Mouse (Mus musculus): ENCODE measurements around the gene Gm1043. TPM values are rescaled to one million over a fixed set of nuclear protein-coding genes. Genes with fewer than 3 reads are reported as not detected.

Gm1043 gene
- polyA plus RNA-seq, 1 experiment from 2014 or later, result not detected

DNA sequence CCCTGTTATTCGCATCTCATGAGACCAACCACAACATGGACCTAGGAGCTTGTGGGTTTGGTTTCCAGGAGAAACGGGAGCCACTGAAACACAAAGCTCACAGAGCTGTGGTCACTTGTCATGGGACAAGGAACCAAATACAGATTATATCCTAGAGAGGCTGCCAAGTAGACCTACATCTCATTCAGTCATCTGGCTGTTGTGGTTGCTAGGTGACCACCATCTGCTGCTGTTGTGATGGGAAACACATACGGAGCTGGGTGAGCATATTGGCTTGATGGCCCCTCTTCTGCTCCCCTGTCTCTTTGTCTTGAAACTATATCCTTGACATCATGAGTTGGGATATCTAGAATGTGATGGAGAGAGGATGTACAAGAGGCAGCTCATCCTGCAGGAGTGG is 112.3 kb downstream of the Gm1043 start:
- ATAC-seq (replicated peaks; ENCODE audit: insufficient number of reproducible peaks, low FRiP score, low TSS enrichment, low read depth) (no peak), DNase-seq (ENCODE audit: low spot score) (no peak)
- Histone ChIP-seq H3K9ac (replicated peaks; ENCODE audit: low read length) (no peak overlapping the region), H3K27me3 (ENCODE audit: control insufficient read depth, insufficient read depth, low read length) (no peaks in the 10 kb centered on the region), H3K4me3 (ENCODE audit: low read depth, low read length) (no peak overlapping the region), H3K36me3 (replicated peaks; ENCODE audit: control insufficient read depth, insufficient read depth, low read depth, low read length) (no peaks in the 10 kb centered on the region), H3K27ac (replicated peaks; ENCODE audit: low read depth, low read length) (no peak overlapping the region), H3K4me2 (ENCODE audit: low read depth, low read length) (no peak overlapping the region), H3K9me3 (replicated peaks; ENCODE audit: control insufficient read depth, low read length) (no peaks in the 10 kb centered on the region), H3K4me1 (ENCODE audit: control insufficient read depth, insufficient read depth, low read length) (no peaks in the 10 kb centered on the region)
- 87% methylated on average over 3 of the region's 3 CpGs for WGBS

DNA sequence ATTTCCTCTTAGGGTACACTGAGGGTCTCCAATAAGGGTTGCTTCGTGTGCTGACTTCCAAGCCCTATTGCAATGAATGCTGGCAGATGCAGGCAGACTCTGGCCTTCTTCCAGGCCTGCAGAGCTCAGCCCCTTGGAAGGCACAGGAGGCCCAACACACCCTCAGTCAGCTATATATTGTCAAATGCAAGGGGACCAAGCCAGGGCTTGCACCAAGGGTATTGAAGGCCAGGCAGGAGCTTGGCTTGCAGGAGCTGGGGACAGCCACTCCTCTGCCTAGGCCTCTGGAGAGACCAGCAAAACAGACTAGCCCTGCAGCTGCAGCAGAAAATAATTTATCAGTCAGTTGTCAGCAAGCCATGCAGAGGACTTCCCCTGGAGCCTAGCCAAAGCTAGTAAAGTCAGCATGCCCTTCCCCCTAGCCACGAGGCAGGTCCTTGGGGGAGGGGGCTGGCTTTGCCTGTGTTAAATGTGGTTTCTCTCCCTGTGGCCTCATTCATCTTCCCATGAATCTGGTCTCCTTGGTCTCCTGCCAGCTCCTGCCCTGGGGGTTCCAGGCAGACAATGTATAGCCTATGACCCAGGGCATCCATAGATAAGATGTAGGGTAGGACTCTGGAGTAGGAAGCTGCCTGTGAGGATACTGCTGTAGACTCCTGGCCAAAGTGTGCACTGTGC is 113.0 kb downstream of the Gm1043 start:
- Histone ChIP-seq H3K4me1 (ENCODE audit: control insufficient read depth, insufficient read depth, low read length) (no peaks in the 10 kb centered on the region), H3K27ac (replicated peaks; ENCODE audit: low read depth, low read length) (no peak overlapping the region), H3K9me3 (replicated peaks; ENCODE audit: control insufficient read depth, low read length) (no peaks in the 10 kb centered on the region), H3K4me3 (ENCODE audit: low read depth, low read length) (no peak overlapping the region), H3K4me2 (ENCODE audit: low read depth, low read length) (no peak overlapping the region), H3K36me3 (replicated peaks; ENCODE audit: control insufficient read depth, insufficient read depth, low read depth, low read length) (no peaks in the 10 kb centered on the region), H3K27me3 (ENCODE audit: control insufficient read depth, insufficient read depth, low read length) (no peaks in the 10 kb centered on the region), H3K9ac (replicated peaks; ENCODE audit: low read length) (no peak overlapping the region)
- no peak for ATAC-seq (replicated peaks; ENCODE audit: insufficient number of reproducible peaks, low FRiP score, low TSS enrichment, low read depth)
- WGBS, result 41% methylated on average over 2 of the region's 2 CpGs
- no peak for DNase-seq (ENCODE audit: low spot score)

DNA sequence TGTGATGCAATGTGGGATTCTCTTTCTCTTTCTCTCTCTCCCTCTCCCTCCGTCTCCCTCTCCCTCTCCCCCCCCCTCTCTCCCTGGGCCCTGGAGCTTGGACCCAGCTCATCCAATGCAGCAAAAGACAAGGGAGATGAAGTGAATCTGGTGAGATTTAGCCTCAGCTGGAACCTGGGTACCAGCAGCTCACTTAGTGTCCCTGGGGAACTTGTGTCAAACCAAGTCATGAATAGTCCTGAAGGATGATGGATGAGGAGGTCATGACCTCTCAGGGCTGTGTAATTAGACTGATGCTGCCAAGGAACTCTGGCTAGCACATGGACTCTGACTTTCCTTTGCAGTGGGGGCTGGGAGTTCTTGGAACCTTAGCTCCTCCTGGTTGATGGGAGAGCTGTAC is 117.1 kb downstream of the Gm1043 start:
- H3K36me3 ChIP-seq (replicated peaks; ENCODE audit: control insufficient read depth, insufficient read depth, low read depth, low read length), result no peaks in the 10 kb centered on the region
- H3K4me2 ChIP-seq (ENCODE audit: low read depth, low read length), result no peak overlapping the region
- WGBS, result 13% methylated on average over 1 of the region's 1 CpGs
- DNase-seq (ENCODE audit: low spot score) (no peak), ATAC-seq (replicated peaks; ENCODE audit: insufficient number of reproducible peaks, low FRiP score, low TSS enrichment, low read depth) (no peak)
- no peak overlapping the region for H3K27ac ChIP-seq (replicated peaks; ENCODE audit: low read depth, low read length)
- H3K4me1 ChIP-seq (ENCODE audit: control insufficient read depth, insufficient read depth, low read length), result no peaks in the 10 kb centered on the region
- no peaks in the 10 kb centered on the region for H3K9me3 ChIP-seq (replicated peaks; ENCODE audit: control insufficient read depth, low read length)
- H3K4me3 ChIP-seq (ENCODE audit: low read depth, low read length), result no peak overlapping the region
- H3K27me3 ChIP-seq (ENCODE audit: control insufficient read depth, insufficient read depth, low read length), result no peaks in the 10 kb centered on the region
- H3K9ac ChIP-seq (replicated peaks; ENCODE audit: low read length), result no peak overlapping the region

DNA sequence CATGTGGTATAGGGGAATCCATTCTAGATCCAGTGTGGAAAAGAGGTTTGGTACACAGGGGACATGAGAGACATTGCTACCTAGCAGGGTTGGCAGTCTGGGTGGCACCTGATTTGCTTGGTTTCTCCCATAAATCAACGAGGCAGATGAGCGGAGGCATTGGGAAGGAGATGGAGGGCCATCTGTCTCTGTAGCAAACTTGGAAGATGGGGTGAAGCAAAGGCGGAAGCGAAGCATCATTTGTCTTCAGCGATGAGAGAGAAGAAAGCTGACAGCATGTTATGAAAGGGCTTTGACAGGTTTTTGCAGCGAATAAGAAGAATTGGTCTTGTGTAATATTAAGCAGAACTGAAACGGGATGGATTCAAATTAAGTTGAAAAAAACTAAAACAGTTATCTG is 119.7 kb downstream of the Gm1043 start:
- Histone ChIP-seq H3K27ac (replicated peaks; ENCODE audit: low read depth, low read length) (no peak overlapping the region), H3K36me3 (replicated peaks; ENCODE audit: control insufficient read depth, insufficient read depth, low read depth, low read length) (no peaks in the 10 kb centered on the region), H3K9me3 (replicated peaks; ENCODE audit: control insufficient read depth, low read length) (no peaks in the 10 kb centered on the region), H3K9ac (replicated peaks; ENCODE audit: low read length) (no peak overlapping the region), H3K27me3 (ENCODE audit: control insufficient read depth, insufficient read depth, low read length) (no peaks in the 10 kb centered on the region), H3K4me3 (ENCODE audit: low read depth, low read length) (no peak overlapping the region), H3K4me2 (ENCODE audit: low read depth, low read length) (no peak overlapping the region), H3K4me1 (ENCODE audit: control insufficient read depth, insufficient read depth, low read length) (no peaks in the 10 kb centered on the region)
- no peak for ATAC-seq (replicated peaks; ENCODE audit: insufficient number of reproducible peaks, low FRiP score, low TSS enrichment, low read depth)
- no peak for DNase-seq (ENCODE audit: low spot score)
- WGBS, result 85% methylated on average over 7 of the region's 7 CpGs

DNA sequence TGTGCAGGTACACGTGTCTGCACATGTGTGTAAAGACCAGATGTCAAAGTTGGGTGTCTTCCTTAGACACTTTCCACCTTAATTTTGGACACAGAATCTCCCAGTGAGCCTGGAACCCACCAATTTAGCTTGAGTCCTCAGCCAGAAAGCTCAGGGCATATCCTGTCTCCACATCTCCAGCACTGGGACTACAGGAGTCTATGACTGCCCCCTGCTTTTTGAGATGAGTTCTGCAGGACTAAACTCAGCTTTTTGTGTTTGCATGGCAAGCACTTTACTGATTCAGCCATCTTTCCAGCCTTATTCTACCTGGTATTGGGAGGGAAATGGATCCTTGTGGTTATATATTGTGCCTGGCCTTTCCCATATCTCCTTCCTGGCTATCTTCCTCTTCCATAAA is 120.2 kb downstream of the Gm1043 start:
- no peak for DNase-seq (ENCODE audit: low spot score)
- Histone ChIP-seq H3K36me3 (replicated peaks; ENCODE audit: control insufficient read depth, insufficient read depth, low read depth, low read length) (no peaks in the 10 kb centered on the region), H3K9me3 (replicated peaks; ENCODE audit: control insufficient read depth, low read length) (no peaks in the 10 kb centered on the region), H3K27ac (replicated peaks; ENCODE audit: low read depth, low read length) (no peak overlapping the region), H3K4me3 (ENCODE audit: low read depth, low read length) (no peak overlapping the region), H3K27me3 (ENCODE audit: control insufficient read depth, insufficient read depth, low read length) (no peaks in the 10 kb centered on the region), H3K4me1 (ENCODE audit: control insufficient read depth, insufficient read depth, low read length) (no peaks in the 10 kb centered on the region), H3K4me2 (ENCODE audit: low read depth, low read length) (no peak overlapping the region), H3K9ac (replicated peaks; ENCODE audit: low read length) (no peak overlapping the region)
- ATAC-seq (replicated peaks; ENCODE audit: insufficient number of reproducible peaks, low FRiP score, low TSS enrichment, low read depth), result no peak
- 68% methylated on average over 1 of the region's 1 CpGs for WGBS

DNA sequence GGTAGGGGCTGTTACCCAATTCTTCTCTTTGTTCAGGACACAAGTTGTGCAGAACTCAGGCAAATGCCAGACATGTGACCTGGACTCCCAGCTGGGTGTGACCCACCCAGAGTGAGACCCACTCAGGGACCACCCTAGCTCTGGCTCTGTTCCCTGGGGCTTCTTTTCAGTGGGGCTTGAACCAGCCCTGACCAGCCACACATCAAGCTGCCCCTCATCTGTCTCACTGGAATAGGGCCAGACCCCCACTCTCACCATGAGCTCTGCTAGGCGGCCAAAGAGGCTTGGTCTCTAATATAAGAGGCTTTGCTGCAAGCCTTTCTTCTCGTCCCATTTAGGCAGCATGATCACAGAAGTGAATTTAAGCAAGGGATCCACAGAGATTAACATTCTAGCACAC is 121.2 kb downstream of the Gm1043 start:
- H3K4me2 ChIP-seq (ENCODE audit: low read depth, low read length), result no peak overlapping the region
- WGBS, result 70% methylated on average over 2 of the region's 2 CpGs
- H3K36me3 ChIP-seq (replicated peaks; ENCODE audit: control insufficient read depth, insufficient read depth, low read depth, low read length), result no peaks in the 10 kb centered on the region
- no peak overlapping the region for H3K9ac ChIP-seq (replicated peaks; ENCODE audit: low read length)
- H3K4me3 ChIP-seq (ENCODE audit: low read depth, low read length), result no peak overlapping the region
- no peaks in the 10 kb centered on the region for H3K4me1 ChIP-seq (ENCODE audit: control insufficient read depth, insufficient read depth, low read length)
- no peak for ATAC-seq (replicated peaks; ENCODE audit: insufficient number of reproducible peaks, low FRiP score, low TSS enrichment, low read depth)
- no peaks in the 10 kb centered on the region for H3K27me3 ChIP-seq (ENCODE audit: control insufficient read depth, insufficient read depth, low read length)
- no peaks in the 10 kb centered on the region for H3K9me3 ChIP-seq (replicated peaks; ENCODE audit: control insufficient read depth, low read length)
- no peak for DNase-seq (ENCODE audit: low spot score)
- no peak overlapping the region for H3K27ac ChIP-seq (replicated peaks; ENCODE audit: low read depth, low read length)

DNA sequence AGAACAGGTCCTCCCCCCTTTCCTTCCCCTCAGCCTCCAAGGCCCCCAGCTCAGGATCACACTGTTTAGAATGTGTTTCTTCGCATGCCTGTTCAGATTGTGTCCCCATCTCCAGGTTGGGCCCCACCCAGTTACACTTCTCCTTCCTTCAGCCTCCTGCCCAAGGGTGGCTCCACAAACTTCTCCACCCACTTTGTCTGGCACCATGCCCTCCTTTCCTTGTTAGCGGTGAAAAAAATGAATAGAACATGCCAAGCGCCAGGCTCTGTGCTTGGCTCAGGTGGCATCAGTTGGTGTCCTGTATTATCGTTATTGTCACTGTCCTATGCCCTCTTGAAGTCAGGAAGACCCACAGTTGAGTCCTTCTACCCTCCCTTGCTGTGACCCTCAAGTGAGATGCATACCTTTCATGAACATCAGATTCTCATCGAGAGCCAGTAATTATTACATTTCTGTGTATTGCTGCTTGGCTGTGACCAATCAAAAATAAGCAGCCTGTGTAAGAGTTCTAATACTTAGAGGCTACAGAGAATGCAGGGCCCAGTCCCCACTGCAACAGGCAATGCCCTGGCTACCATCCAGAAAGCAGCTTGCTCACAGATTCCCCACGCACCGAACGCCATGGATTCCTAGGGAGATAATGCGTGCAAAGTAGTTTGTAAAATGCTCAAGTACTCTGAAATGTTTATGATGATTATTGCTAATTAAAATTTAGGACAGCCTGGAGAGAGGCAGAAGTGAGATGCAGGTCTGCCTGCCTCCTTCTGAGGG is 128.0 kb downstream of the Gm1043 start:
- 92% methylated on average over 9 of the region's 9 CpGs for WGBS
- ATAC-seq (replicated peaks; ENCODE audit: insufficient number of reproducible peaks, low FRiP score, low TSS enrichment, low read depth), result no peak
- no peaks in the 10 kb centered on the region for H3K36me3 ChIP-seq (replicated peaks; ENCODE audit: control insufficient read depth, insufficient read depth, low read depth, low read length)
- no peak overlapping the region for H3K4me3 ChIP-seq (ENCODE audit: low read depth, low read length)
- H3K9ac ChIP-seq (replicated peaks; ENCODE audit: low read length), result no peak overlapping the region
- H3K4me2 ChIP-seq (ENCODE audit: low read depth, low read length), result no peak overlapping the region
- no peaks in the 10 kb centered on the region for H3K4me1 ChIP-seq (ENCODE audit: control insufficient read depth, insufficient read depth, low read length)
- no peak for DNase-seq (ENCODE audit: low spot score)
- no peaks in the 10 kb centered on the region for H3K27me3 ChIP-seq (ENCODE audit: control insufficient read depth, insufficient read depth, low read length)
- no peaks in the 10 kb centered on the region for H3K9me3 ChIP-seq (replicated peaks; ENCODE audit: control insufficient read depth, low read length)
- H3K27ac ChIP-seq (replicated peaks; ENCODE audit: low read depth, low read length), result no peak overlapping the region

DNA sequence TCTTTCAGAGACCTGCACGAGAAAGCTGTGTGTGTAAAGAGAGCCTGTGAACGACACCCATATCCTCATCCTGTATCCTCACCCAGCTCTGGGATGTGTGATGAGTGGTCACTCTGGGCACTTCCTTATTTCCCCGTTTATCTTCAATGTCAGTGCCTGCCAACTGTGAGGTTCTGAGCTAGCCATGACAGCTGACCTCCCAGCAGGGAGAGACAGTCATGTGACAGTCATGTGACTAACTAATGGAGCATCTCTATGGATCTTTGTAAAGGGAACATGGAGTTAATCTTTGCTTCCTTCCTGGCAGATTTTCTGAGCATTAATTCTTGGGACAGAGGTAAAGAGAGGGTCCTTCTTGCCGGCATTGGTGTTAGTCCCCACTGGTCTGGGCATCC is 128.5 kb downstream of the Gm1043 start:
- Histone ChIP-seq H3K4me1 (ENCODE audit: control insufficient read depth, insufficient read depth, low read length) (no peaks in the 10 kb centered on the region), H3K36me3 (replicated peaks; ENCODE audit: control insufficient read depth, insufficient read depth, low read depth, low read length) (no peaks in the 10 kb centered on the region), H3K9me3 (replicated peaks; ENCODE audit: control insufficient read depth, low read length) (no peaks in the 10 kb centered on the region), H3K9ac (replicated peaks; ENCODE audit: low read length) (no peak overlapping the region), H3K4me3 (ENCODE audit: low read depth, low read length) (no peak overlapping the region), H3K4me2 (ENCODE audit: low read depth, low read length) (no peak overlapping the region), H3K27me3 (ENCODE audit: control insufficient read depth, insufficient read depth, low read length) (no peaks in the 10 kb centered on the region), H3K27ac (replicated peaks; ENCODE audit: low read depth, low read length) (no peak overlapping the region)
- WGBS, result 79% methylated on average over 4 of the region's 4 CpGs
- ATAC-seq (replicated peaks; ENCODE audit: insufficient number of reproducible peaks, low FRiP score, low TSS enrichment, low read depth) (no peak), DNase-seq (ENCODE audit: low spot score) (no peak)

Measured in embryonic facial prominence, embryonic 11.5 days (tissue).